Mouse (Mus musculus) forebrain, embryonic 15.5 days (tissue): ENCODE measurements around the gene Ift22. TPM values are rescaled to one million over a fixed set of nuclear protein-coding genes. Genes with fewer than 3 reads are reported as not detected.
A peak's percentile ranks its signal among the peaks of the same experiment; 100 is the strongest.

ENCODE experiments used
- ATAC-seq: fragments of 200-750 bp; cut with Nextera tagmentation; replicated peaks from 2 replicates; pipeline ENCODE4 v1.8.0; 2017; ENCODE audit warnings: mild to moderate bottlenecking, moderate TSS enrichment, moderate library complexity
- H3K27ac ChIP-seq: fragments of 300-500 bp; sonication (generic); replicated peaks from 2 replicates; pipeline ENCODE4 v1.5.1; 2015; ENCODE audit warnings: mild to moderate bottlenecking, inconsistent platforms
- H3K27me3 ChIP-seq: fragments of 300-500 bp; sonication (generic); 2 replicates; pipeline ENCODE4 v1.6.1; 2015; ENCODE audit warnings: inconsistent platforms
- H3K36me3 ChIP-seq: fragments of 300-500 bp; sonication (generic); 2 replicates; pipeline ENCODE4 v1.6.1; 2015; ENCODE audit warnings: mild to moderate bottlenecking, inconsistent platforms
- H3K4me1 ChIP-seq: fragments of 300-500 bp; sonication (generic); 2 replicates; pipeline ENCODE4 v1.6.1; 2015; ENCODE audit warnings: inconsistent platforms
- H3K4me2 ChIP-seq: fragments of 300-500 bp; sonication (generic); replicated peaks from 2 replicates; pipeline ENCODE4 v1.6.1; 2015; ENCODE audit warnings: mild to moderate bottlenecking, inconsistent platforms
- H3K4me3 ChIP-seq: fragments of 300-500 bp; sonication (generic); 2 replicates; pipeline ENCODE4 v1.5.1; 2015; ENCODE audit warnings: mild to moderate bottlenecking, inconsistent platforms
- H3K9ac ChIP-seq: fragments of 300-500 bp; sonication (generic); replicated peaks from 2 replicates; pipeline ENCODE4 v1.6.1; 2015; ENCODE audit warnings: mild to moderate bottlenecking, inconsistent platforms
- H3K9me3 ChIP-seq: fragments of 300-500 bp; sonication (generic); 2 replicates; pipeline ENCODE4 v1.6.1; 2016; ENCODE audit warnings: inconsistent platforms
- WGBS: fragments of 180-500 bp; shearing (Covaris S2); methylation state at CpG from one replicate; pipeline ENCODE4 v1.1.7; 2015; ENCODE audit warnings: mixed read lengths; 5-methylcytosine and 5-hydroxymethylcytosine counted together
- polyA plus RNA-seq: library from polyadenylated mRNA; unstranded; fragments of >200 nt; fragmentation: Nextera tagmentation; extraction: Ambion mirVana; gene quantifications from 2 replicates; pipeline ENCODE4 v1.2.1, GENCODE M21; 2015

Ift22 gene
- polyA plus RNA-seq, 1 experiment from 2014 or later: 124 TPM

DNA sequence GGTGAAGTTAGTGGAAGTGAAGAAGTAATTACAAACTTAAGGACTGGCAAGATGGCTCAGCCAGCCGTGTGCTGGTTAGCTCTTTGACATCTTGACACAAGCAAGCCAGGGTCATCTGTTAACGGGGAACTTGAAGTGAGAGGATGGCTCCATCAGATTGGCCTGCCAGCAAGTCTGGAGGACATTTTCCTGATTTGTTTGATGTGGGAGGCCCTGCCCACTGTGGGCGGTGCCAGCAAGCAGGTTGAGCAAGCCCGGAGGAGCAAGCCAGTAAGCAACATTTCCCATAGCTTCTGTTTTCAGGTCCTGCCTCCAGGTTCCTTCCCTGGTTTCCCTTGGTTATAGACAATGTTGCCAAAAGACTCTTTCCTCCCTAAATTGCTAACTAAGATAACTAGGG, 47.7 kb downstream of the Ift22 start:
- Histone ChIP-seq H3K4me2 (no peak overlapping the region), H3K36me3 (peaks cover 5% of the 10 kb centered on the region; the same call in 1 of the 2 replicates), H3K4me3 (no peak overlapping the region), H3K9ac (no peak overlapping the region), H3K9me3 (no peaks in the 10 kb centered on the region), H3K4me1 (peaks cover 27% of the 10 kb centered on the region), H3K27me3 (no peaks in the 10 kb centered on the region), H3K27ac (no peak overlapping the region)
- WGBS: 92% methylated on average over 4 of the region's 4 CpGs
- no peak for ATAC-seq

DNA sequence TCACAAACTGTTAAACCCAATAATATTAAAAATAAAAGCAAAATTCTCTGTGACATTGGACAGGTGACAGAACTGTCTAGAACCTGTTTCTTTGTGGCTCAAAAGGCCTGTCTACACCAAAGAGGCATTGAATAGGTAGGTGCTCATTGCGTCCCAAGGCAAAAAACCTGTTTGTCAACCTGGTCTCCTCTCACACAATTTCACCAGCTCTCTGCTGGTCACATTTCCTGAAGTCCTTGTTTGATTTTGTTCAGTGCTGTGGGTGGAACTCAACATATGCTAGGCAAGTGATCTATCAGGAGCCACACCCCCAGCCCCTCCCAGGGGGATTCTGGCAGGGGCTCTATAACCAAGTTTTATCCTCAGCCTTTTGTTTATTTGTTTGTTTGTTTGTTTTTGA, 49.3 kb downstream of the Ift22 start:
- no peak overlapping the region for H3K4me3 ChIP-seq
- no peaks in the 10 kb centered on the region for H3K9me3 ChIP-seq
- peaks cover 34% of the 10 kb centered on the region for H3K4me1 ChIP-seq
- no peak for ATAC-seq
- no peak overlapping the region for H3K27ac ChIP-seq
- H3K36me3 ChIP-seq: peaks cover 5% of the 10 kb centered on the region; the same call in 1 of the 2 replicates
- WGBS: 100% methylated on average over 1 of the region's 1 CpGs
- no peak overlapping the region for H3K4me2 ChIP-seq
- no peaks in the 10 kb centered on the region for H3K27me3 ChIP-seq
- no peak overlapping the region for H3K9ac ChIP-seq

DNA sequence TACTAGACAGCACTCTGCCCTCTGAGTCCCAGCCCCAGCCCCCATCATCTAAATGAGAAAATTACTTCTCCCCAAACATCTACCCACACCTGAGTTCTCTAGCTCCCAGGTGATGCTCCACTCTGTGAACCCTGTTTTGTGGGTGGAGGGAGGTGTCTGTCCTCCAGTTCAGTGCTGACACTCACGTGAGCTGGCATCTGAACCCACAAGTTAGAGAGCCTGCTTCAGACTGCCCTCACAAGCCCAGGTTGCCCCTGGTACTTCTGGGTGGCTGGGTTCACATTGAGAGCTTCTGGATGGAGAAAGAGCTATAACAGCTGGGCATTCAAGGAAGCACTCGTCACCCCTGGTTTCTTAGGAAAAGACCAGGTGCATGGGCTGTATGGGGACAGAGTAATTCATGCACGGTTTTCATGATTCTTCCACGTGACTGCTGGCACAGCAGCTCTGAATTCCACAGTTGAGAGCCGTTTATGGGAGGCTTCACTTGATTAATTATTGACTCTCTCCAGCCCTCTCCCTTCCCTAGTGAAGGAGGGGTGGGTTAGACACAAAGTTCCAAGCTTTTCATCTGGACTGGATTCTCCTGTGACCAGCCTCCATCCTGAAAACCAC, 51.1 kb downstream of the Ift22 start:
- no peak overlapping the region for H3K4me3 ChIP-seq
- H3K4me2 ChIP-seq: no peak overlapping the region
- H3K36me3 ChIP-seq: peaks cover 15% of the 10 kb centered on the region
- peaks cover 39% of the 10 kb centered on the region for H3K4me1 ChIP-seq
- no peak overlapping the region for H3K9ac ChIP-seq
- 81% methylated on average over 5 of the region's 5 CpGs for WGBS
- H3K27me3 ChIP-seq: no peaks in the 10 kb centered on the region
- no peak for ATAC-seq
- no peaks in the 10 kb centered on the region for H3K9me3 ChIP-seq
- H3K27ac ChIP-seq: no peak overlapping the region

DNA sequence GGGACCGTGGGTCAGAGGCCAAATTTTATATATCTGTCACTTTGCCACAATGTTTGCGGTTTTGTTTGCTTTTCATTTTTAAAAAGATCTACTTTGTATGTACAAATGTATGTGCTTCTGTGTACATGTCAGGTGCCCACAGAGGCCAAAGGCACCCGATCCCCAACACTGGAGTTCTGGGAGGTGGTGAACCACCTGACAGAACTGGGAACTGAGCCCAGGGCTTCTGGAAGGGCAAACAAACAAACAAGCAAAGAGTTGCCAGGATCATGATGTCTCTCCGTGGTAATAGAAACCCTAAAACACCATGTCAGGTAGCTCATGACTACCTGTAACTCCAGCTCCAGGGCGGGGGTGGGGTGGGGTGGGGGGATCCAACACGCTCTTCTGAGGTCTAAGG, 52.1 kb downstream of the Ift22 start:
- Histone ChIP-seq H3K27me3 (no peaks in the 10 kb centered on the region), H3K4me1 (peaks cover 29% of the 10 kb centered on the region), H3K4me2 (no peak overlapping the region), H3K27ac (no peak overlapping the region), H3K9ac (no peak overlapping the region), H3K4me3 (no peak overlapping the region), H3K36me3 (peaks cover 23% of the 10 kb centered on the region), H3K9me3 (no peaks in the 10 kb centered on the region)
- WGBS: 89% methylated on average over 6 of the region's 6 CpGs
- no peak for ATAC-seq

DNA sequence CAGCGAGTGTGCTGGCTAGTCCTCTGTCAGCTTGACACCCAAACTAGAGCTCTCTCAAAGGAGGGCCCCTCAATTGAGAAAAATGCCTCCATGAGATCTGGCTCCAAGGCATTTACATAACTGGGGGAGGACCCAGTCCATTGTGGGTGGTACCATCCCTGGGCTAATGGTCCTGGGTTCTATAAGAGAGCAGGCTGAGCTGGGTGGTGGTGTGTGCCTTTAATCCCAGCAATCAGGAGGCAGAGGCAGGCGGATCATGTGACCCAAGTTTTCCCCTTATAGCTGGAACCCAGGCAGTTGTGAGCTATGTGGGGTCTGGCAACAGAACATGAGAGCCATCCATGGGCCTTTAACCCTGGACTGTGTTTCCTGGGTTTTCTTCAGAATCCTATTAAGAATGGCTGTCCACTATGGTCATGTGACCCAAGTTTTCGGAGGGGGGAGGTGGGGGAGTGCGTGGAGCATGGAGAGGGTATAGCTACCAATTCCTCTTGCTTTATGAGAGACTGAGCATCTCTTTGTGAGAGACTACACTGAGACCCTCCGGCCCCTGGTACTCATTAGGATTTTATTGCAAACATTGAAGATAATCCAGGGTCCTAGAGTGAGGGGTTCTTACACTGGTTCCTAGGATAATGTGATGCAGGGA, 53.5 kb downstream of the Ift22 start:
- Histone ChIP-seq H3K4me1 (peaks cover 19% of the 10 kb centered on the region), H3K36me3 (peaks cover 37% of the 10 kb centered on the region), H3K27ac (peak overlapping the region; percentile 92), H3K9me3 (no peaks in the 10 kb centered on the region), H3K9ac (peak overlapping the region; percentile 79), H3K4me3 (peak overlapping the region; percentile 84), H3K4me2 (peak overlapping the region; percentile 91), H3K27me3 (no peaks in the 10 kb centered on the region)
- WGBS: 26% methylated on average over 5 of the region's 5 CpGs
- no peak; the same call in 1 of the 2 replicates for ATAC-seq

DNA sequence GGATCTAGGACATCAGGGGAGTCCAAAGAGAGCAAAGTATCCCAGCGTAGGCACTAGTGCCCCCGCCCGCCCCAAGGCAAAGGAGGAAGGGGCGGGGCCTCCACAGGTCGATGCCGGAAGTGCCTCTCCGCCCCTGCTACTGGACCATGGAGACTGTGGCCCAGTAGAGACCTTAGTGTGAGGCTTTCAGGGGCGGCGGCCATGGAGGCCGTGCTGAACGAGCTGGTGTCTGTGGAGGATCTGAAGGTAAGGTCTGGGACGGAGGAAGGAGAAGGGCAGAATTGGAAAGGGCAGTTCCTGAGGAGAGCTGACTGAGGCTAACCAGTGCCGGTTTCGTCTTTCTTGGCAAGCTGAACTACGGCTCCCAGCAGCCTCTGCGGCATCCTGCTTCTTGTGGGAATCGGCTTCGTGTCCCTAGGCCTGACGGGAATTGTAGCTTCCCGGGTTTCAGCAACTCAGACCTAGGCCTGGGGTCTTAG, 54.1 kb downstream of the Ift22 start:
- Histone ChIP-seq H3K9ac (peak overlapping the region; percentile 79), H3K27ac (peak overlapping the region; percentile 92), H3K9me3 (no peaks in the 10 kb centered on the region), H3K4me1 (peaks cover 17% of the 10 kb centered on the region), H3K4me3 (peak overlapping the region; percentile 84), H3K4me2 (peak overlapping the region; percentile 91), H3K27me3 (no peaks in the 10 kb centered on the region), H3K36me3 (peaks cover 37% of the 10 kb centered on the region)
- ATAC-seq: peak; percentile 91
- whole genome bisulfite sequencing: under 1% methylated on average over 20 of the region's 20 CpGs

DNA sequence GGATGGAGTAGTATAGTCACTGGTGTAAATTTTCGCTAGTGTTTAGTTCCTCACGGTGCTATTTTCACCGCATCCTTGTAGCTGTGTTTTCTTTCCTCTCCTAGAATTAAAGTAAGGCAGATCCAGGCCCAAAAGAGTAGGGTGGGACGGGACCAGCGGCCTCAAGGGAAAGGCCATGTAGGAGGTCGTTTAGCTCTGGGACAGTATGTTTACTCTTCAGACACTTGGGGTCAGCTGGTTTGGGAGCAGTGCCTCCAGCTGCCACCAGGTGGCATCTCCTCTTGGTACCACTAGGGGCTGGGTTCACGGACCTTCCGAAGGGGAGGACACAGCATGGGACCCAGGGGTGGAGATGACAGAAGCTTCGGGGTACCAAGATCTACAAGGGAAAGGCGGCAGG, 54.6 kb downstream of the Ift22 start:
- peaks cover 34% of the 10 kb centered on the region for H3K36me3 ChIP-seq
- H3K4me2 ChIP-seq: peak overlapping the region; percentile 91
- H3K9ac ChIP-seq: peak overlapping the region; percentile 79
- 0% methylated on average over 10 of the region's 10 CpGs for WGBS
- ATAC-seq: peak; percentile 62
- no peaks in the 10 kb centered on the region for H3K27me3 ChIP-seq
- no peaks in the 10 kb centered on the region for H3K9me3 ChIP-seq
- peaks cover 17% of the 10 kb centered on the region for H3K4me1 ChIP-seq
- H3K27ac ChIP-seq: peak overlapping the region; percentile 92
- peak overlapping the region; percentile 84 for H3K4me3 ChIP-seq

DNA sequence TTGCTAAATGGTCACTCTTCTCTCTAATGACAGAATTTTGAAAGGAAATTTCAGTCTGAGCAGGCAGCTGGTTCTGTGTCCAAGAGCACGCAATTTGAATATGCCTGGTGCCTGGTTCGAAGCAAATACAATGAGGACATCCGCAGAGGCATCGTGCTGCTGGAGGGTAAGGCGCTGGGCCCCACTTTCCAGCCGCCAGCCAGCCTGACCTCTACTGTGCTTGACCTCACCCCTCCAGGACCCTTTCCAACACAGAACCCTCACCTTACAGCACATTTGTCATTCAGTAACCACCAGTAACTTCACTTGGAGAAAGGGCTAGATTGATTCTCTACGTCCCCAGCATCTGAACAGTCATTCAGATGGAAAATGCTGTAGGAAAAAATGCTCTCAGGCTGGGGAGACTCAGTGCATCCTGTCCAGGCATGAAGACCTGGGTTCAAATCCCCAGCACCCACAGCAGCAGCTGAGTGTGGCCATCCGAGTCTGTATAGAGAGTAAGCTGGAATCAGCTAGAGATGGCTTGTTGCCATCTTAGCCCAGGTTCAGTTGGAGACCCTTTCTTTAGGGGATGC, 55.1 kb downstream of the Ift22 start:
- peak overlapping the region; percentile 91 for H3K4me2 ChIP-seq
- peaks cover 17% of the 10 kb centered on the region for H3K4me1 ChIP-seq
- peak overlapping the region; percentile 92 for H3K27ac ChIP-seq
- H3K36me3 ChIP-seq: peaks cover 33% of the 10 kb centered on the region
- H3K27me3 ChIP-seq: no peaks in the 10 kb centered on the region
- WGBS: 74% methylated on average over 8 of the region's 8 CpGs
- H3K4me3 ChIP-seq: peak overlapping the region; percentile 84
- H3K9me3 ChIP-seq: no peaks in the 10 kb centered on the region
- ATAC-seq: no peak
- H3K9ac ChIP-seq: peak overlapping the region; percentile 79

Other genes starting within 250 kb of the Ift22 start
- not detected in 2 replicates for gene Myl10, start 215.0 kb upstream of the Ift22 start, polyA plus RNA-seq
- gene Col26a1, start 24.9 kb upstream of the Ift22 start, polyA plus RNA-seq: 14.8 and 15.3 TPM in 2 replicates
- gene Fis1, start 45.1 kb downstream of the Ift22 start, polyA plus RNA-seq: 336 and 351 TPM in 2 replicates
- 0.10 and 0.28 TPM in 2 replicates for gene Cldn15, start 58.5 kb downstream of the Ift22 start, polyA plus RNA-seq
- 28.8 and 35.6 TPM in 2 replicates for gene Plod3, start 78.9 kb downstream of the Ift22 start, polyA plus RNA-seq
- 123 and 129 TPM in 2 replicates for gene Znhit1, start 79.9 kb downstream of the Ift22 start, polyA plus RNA-seq
- gene Vgf, start 118.2 kb downstream of the Ift22 start, polyA plus RNA-seq: 4.0 and 4.4 TPM in 2 replicates
- 248 and 257 TPM in 2 replicates for gene Ap1s1, start 138.0 kb downstream of the Ift22 start, polyA plus RNA-seq
- gene Serpine1, start 164.1 kb downstream of the Ift22 start, polyA plus RNA-seq: 0.14 and 0.28 TPM in 2 replicates
- 3.4 and 3.7 TPM in 2 replicates for gene Trim56, start 208.1 kb downstream of the Ift22 start, polyA plus RNA-seq
- gene Muc3, start 241.2 kb downstream of the Ift22 start, polyA plus RNA-seq: not detected in 2 replicates